Mouse (Mus musculus): ENCODE measurements around the gene Psme2.

GRCm38 (mm10) chr14:55584303-55584701 lies 6.6 kb downstream of the Psme2 start:
- TF ChIP-seq CTCF (IDR thresholded peaks at IDR 0.05; ENCODE audit: low read depth, low read length), result no peak
- no peak for TF ChIP-seq POLR2A (IDR thresholded peaks at IDR 0.05; ENCODE audit: borderline replicate concordance, low read depth, low read length)

Data from bone marrow macrophage, adult 2 months (primary cell).